Mouse (Mus musculus) olfactory bulb, adult 2 months (tissue): ENCODE measurements around the gene Hus1b. TPM values are rescaled to one million over a fixed set of nuclear protein-coding genes. Genes with fewer than 3 reads are reported as not detected.

Experiments used
- H3K27ac ChIP-seq: fragments of 200-500 bp; 2 replicates; pipeline ENCODE4 v1.5.1; 2012; ENCODE audit warnings: low read depth, low read length; ENCODE audit not compliant: insufficient read depth
- H3K4me1 ChIP-seq: fragments of 200-500 bp; 2 replicates; pipeline ENCODE4 v1.6.1; 2012; ENCODE audit warnings: low read length; ENCODE audit not compliant: control insufficient read depth, insufficient read depth
- H3K4me3 ChIP-seq: fragments of 200-500 bp; 2 replicates; pipeline ENCODE4 v1.5.1; 2012; ENCODE audit warnings: mild to moderate bottlenecking, low read depth, low read length, moderate library complexity; ENCODE audit not compliant: insufficient read depth
- CTCF ChIP-seq: fragments of 200-500 bp; IDR thresholded peaks from 2 replicates; pipeline ENCODE4 v1.5.1; 2012; ENCODE audit warnings: low read depth, mild to moderate bottlenecking, low read length, moderate library complexity; ENCODE audit not compliant: insufficient read depth
- POLR2A ChIP-seq: fragments of 200-500 bp; IDR thresholded peaks from 2 replicates; pipeline ENCODE4 v1.6.1; 2012; ENCODE audit warnings: mild to moderate bottlenecking, low read depth, low read length, moderate library complexity; ENCODE audit not compliant: insufficient read depth
- WGBS: fragments of 180-500 bp; shearing (Covaris S2); methylation state at CpG from one replicate; pipeline ENCODE4 v1.1.7; 2018; 5-methylcytosine and 5-hydroxymethylcytosine counted together
- polyA plus RNA-seq: library from polyadenylated mRNA; stranded (reverse); fragments of >200 nt; gene quantifications from 2 replicates; pipeline ENCODE4 v1.2.4, GENCODE M21; 2012; ENCODE audit warnings: low replicate concordance; ENCODE audit not compliant: missing spikeins, insufficient read depth, insufficient read length

Gene Hus1b
- polyA plus RNA-seq, 1 experiment = not detected

DNA sequence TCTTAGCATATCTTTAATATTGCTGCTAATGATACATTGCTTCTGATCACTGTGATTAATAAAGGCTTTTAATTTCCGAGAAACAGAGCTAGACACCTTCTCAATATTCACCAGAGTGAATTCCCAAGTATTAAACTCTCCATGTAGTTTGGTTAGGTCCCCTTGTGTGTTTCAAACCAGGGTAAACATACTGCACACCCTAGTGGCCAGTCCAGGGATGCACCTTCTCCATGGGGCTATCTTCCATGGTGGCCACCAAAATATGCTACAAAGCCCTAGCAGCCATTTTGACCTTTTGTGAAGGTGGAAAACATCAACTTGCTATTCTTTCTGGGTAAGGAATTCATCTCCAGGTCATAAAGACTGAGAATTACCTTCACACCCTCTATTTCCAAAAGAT is 34.1 kb upstream of the Hus1b start:
- 76% methylated on average over 1 of the region's 1 CpGs for WGBS
- H3K4me3 ChIP-seq = no peak overlapping the region
- peaks cover 7% of the 10 kb centered on the region for H3K4me1 ChIP-seq
- no peak overlapping the region for H3K27ac ChIP-seq
- TF ChIP-seq POLR2A (no peak), CTCF (no peak)

- Histone ChIP-seq H3K4me1 (no peaks in the 10 kb centered on the region), H3K27ac (no peak overlapping the region), H3K4me3 (no peak overlapping the region)
- TF ChIP-seq POLR2A (no peak), CTCF (no peak)
- WGBS = 36% methylated on average over 4 of the region's 4 CpGs
Observed at GRCm38 (mm10) chr13:30978224-30978623, 30.7 kb upstream of the Hus1b start.

DNA sequence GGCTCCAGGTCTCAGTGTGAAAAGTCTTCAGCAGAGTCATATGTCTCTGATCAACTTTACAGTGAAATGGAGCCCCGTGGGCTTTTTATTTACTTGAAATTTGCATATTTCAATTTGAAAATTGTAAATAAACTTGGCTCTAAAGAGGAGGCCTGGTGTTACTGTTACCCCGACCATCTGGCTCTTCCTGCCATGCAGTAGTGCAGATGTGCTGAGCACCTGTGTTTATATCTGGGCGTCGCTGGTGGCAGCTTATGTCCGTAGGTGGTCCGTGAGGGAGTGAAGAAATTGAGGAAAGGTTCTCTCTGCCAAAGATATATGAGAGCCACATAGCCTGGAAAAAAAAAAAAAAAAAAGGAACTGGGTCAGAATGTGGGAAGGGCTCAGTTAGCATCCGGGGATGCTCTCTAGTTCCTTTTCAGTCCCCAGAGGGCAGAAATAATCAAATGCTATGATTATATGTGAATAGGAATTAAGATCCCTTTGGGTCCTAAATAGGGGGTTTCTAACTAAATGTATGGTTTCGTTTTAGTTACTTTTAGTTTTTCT is 29.1 kb upstream of the Hus1b start:
- TF ChIP-seq CTCF (no peak), POLR2A (no peak)
- WGBS = 63% methylated on average over 8 of the region's 8 CpGs
- Histone ChIP-seq H3K4me1 (0 out of 2 replicates have a peak, but pooled peaks cover 2% of the 10 kb centered on the region), H3K4me3 (no peak overlapping the region), H3K27ac (no peak overlapping the region)

DNA sequence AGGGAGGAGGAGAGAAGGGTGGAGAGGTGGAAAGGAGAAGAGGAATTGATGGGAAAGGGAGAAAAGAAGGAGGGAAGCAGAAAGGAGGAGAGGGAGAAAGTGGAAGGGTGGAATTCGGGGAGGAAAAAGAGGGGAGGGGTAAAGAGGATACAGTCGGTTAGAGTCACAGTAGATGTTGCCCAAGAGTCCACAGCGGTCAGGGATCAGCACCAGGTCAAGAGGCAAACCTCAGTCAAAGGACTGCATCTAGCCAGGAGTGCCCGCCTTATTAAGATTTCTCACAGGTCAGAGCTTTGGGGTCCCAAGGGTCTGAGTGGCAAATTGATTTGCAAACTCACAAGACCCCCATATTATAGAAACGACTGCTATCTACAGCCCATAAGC is 26.7 kb upstream of the Hus1b start:
- Histone ChIP-seq H3K27ac (0 out of 2 replicates have a peak overlapping the region, but pooled peaks have one; percentile 13), H3K4me3 (peak overlapping the region; percentile 62), H3K4me1 (0 out of 2 replicates have a peak, but pooled peaks cover 2% of the 10 kb centered on the region)
- no peak for TF ChIP-seq POLR2A
- no peak for TF ChIP-seq CTCF
- WGBS = 18% methylated on average over 5 of the region's 5 CpGs

GRCm38 (mm10) chr13:30973501-30974246 is 26.1 kb upstream of the Hus1b start, which contains the start of the genes Exoc2 and Gm5447:
Gene Exoc2, minus strand, starts transcription at chr13:30974093.
Gene Gm5447, plus strand, starts transcription at chr13:30974204.
- TF ChIP-seq POLR2A = peak; percentile 75
- no peak for TF ChIP-seq CTCF
- H3K27ac ChIP-seq = peak within 1 kb of the TSS; percentile 13; the same call in 1 of the 2 replicates
- H3K4me3 ChIP-seq = peak within 1 kb of the TSS; percentile 62
- H3K4me1 ChIP-seq = 0 out of 2 replicates have a peak, but pooled peaks cover 2% of the 10 kb centered on the region
- whole genome bisulfite sequencing = under 1% methylated on average over 54 of the region's 54 CpGs

- WGBS = 92% methylated on average over 2 of the region's 2 CpGs
- Histone ChIP-seq H3K27ac (no peak overlapping the region), H3K4me3 (no peak overlapping the region), H3K4me1 (peaks cover 3% of the 10 kb centered on the region; the same call in 1 of the 2 replicates)
- TF ChIP-seq POLR2A (no peak), CTCF (no peak)
Observed at GRCm38 (mm10) chr13:30972102-30972501, 24.5 kb upstream of the Hus1b start.

- TF ChIP-seq CTCF (no peak), POLR2A (no peak)
- Histone ChIP-seq H3K4me1 (peaks cover 10% of the 10 kb centered on the region), H3K4me3 (no peak overlapping the region), H3K27ac (no peak overlapping the region)
- WGBS = 93% methylated on average over 3 of the region's 3 CpGs
Observed at GRCm38 (mm10) chr13:30971047-30971446, 23.5 kb upstream of the Hus1b start.

GRCm38 (mm10) chr13:30968311-30968710 is 20.8 kb upstream of the Hus1b start:
- Histone ChIP-seq H3K4me3 (no peak overlapping the region), H3K4me1 (peaks cover 10% of the 10 kb centered on the region), H3K27ac (no peak overlapping the region)
- 70% methylated on average over 4 of the region's 4 CpGs for WGBS
- no peak for TF ChIP-seq CTCF
- no peak for TF ChIP-seq POLR2A

- H3K4me1 ChIP-seq = peaks cover 8% of the 10 kb centered on the region
- WGBS = 21% methylated on average over 10 of the region's 10 CpGs
- peak overlapping the region; percentile 16 for H3K4me3 ChIP-seq
- no peak for TF ChIP-seq CTCF
- TF ChIP-seq POLR2A = no peak
- no peak overlapping the region for H3K27ac ChIP-seq
Observed at GRCm38 (mm10) chr13:30966507-30966911, 18.9 kb upstream of the Hus1b start.
